Mouse (Mus musculus) kidney, postnatal 36 days (tissue): Measurements from ENCODE around the gene Ttc23.
A peak's percentile ranks its signal among the peaks of the same experiment; 100 is the strongest.

ENCODE experiments used
- DNase-seq, 2 experiments: peaks; one replicate each; pipeline ENCODE4 v3.0.0; 2021 to 2022; ENCODE audit warnings: mixed read lengths in 2 of 2

The Ttc23 gene

GRCm38 (mm10) chr7:67647277-67647676 lies at the start of gene Ttc23:
Ttc23 (plus strand) TSS chr7:67647410.
- peak; percentile 28 to 76 for DNase-seq

- peak; percentile 69 to 73 for DNase-seq
Observed at GRCm38 (mm10) chr7:67598050-67598449, 49.2 kb upstream of the Ttc23 start.

- peak in 1 of 2 experiments; percentile 40 for DNase-seq
Observed at GRCm38 (mm10) chr7:67605114-67605513, 42.1 kb upstream of the Ttc23 start.

- no peak for DNase-seq
Observed at GRCm38 (mm10) chr7:67606250-67606649, 41.0 kb upstream of the Ttc23 start.

- DNase-seq: no peak
Observed at GRCm38 (mm10) chr7:67607669-67608347, 39.4 kb upstream of the Ttc23 start.

- no peak for DNase-seq
Observed at GRCm38 (mm10) chr7:67608348-67609024, 38.7 kb upstream of the Ttc23 start.

- DNase-seq: peak; percentile 35 to 55
Observed at GRCm38 (mm10) chr7:67613795-67614463, 33.3 kb upstream of the Ttc23 start.

GRCm38 (mm10) chr7:67614464-67614861 lies 32.7 kb upstream of the Ttc23 start:
- no peak for DNase-seq

- DNase-seq: no peak
Observed at GRCm38 (mm10) chr7:67616890-67617289, 30.3 kb upstream of the Ttc23 start.

GRCm38 (mm10) chr7:67617646-67618045 lies 29.6 kb upstream of the Ttc23 start:
- no peak for DNase-seq

- DNase-seq: no peak
Observed at GRCm38 (mm10) chr7:67618316-67618715, 28.9 kb upstream of the Ttc23 start.

GRCm38 (mm10) chr7:67619836-67620235 lies 27.4 kb upstream of the Ttc23 start:
- DNase-seq: peak in 1 of 2 experiments; percentile 31

GRCm38 (mm10) chr7:67622151-67622550 lies 25.1 kb upstream of the Ttc23 start:
- DNase-seq: no peak

GRCm38 (mm10) chr7:67626671-67627070 lies 20.5 kb upstream of the Ttc23 start:
- no peak for DNase-seq

- no peak for DNase-seq
Observed at GRCm38 (mm10) chr7:67629681-67630080, 17.5 kb upstream of the Ttc23 start.

GRCm38 (mm10) chr7:67630817-67631216 lies 16.4 kb upstream of the Ttc23 start:
- DNase-seq: peak; percentile 80 to 86

- peak in 1 of 2 experiments; percentile 42 for DNase-seq
Observed at GRCm38 (mm10) chr7:67632380-67632779, 14.8 kb upstream of the Ttc23 start.

- peak; percentile 53 to 79 for DNase-seq
Observed at GRCm38 (mm10) chr7:67634210-67634609, 13.0 kb upstream of the Ttc23 start.

GRCm38 (mm10) chr7:67636161-67636560 lies 11.0 kb upstream of the Ttc23 start:
- no peak for DNase-seq

GRCm38 (mm10) chr7:67639006-67639405 lies 8.2 kb upstream of the Ttc23 start:
- peak in 1 of 2 experiments; percentile 21 for DNase-seq

GRCm38 (mm10) chr7:67642955-67643354 lies 4.3 kb upstream of the Ttc23 start:
- no peak for DNase-seq

GRCm38 (mm10) chr7:67644291-67644690 lies 2.9 kb upstream of the Ttc23 start:
- no peak for DNase-seq

GRCm38 (mm10) chr7:67644833-67645680 lies 2.2 kb upstream of the Ttc23 start, which contains the start of gene Lrrc28:
Lrrc28 (minus strand) TSS chr7:67645268.
- peak; percentile 99 to 100 for DNase-seq
